Mouse (Mus musculus) ovary, postnatal 14 days (tissue): ENCODE data around the gene Ceacam11.
"Not testable (repeated sequence)": the region's sequence is repeated elsewhere in the genome, so short reads cannot be mapped to it uniquely, and the experiment has no call there.

Experiments
- DNase-seq: peaks from one replicate; pipeline ENCODE4 v3.0.0; 2022; ENCODE audit warnings: low spot score

The Ceacam11 gene

GRCm38 (mm10) chr7:17971824-17972223 is at the start of gene Ceacam11:
Gene Ceacam11 (plus strand): TSS chr7:17972124.
- no peak for DNase-seq

- DNase-seq: not testable (repeated sequence)
Observed at GRCm38 (mm10) chr7:18001131-18001530, 29.2 kb downstream of the Ceacam11 start.

- no peak for DNase-seq
Observed at GRCm38 (mm10) chr7:18009589-18009988, 37.7 kb downstream of the Ceacam11 start, which contains the start of gene Ceacam13. Gene Ceacam13 (plus strand): TSS chr7:18009889.
